Mouse (Mus musculus) lung, postnatal 36 days (tissue): ENCODE data around the gene Ppp1r7.
"Not testable (repeated sequence)": the region's sequence is repeated elsewhere in the genome, so short reads cannot be mapped to it uniquely, and the experiment has no call there.

Source experiments
- DNase-seq: peaks from one replicate; pipeline ENCODE4 v3.0.0; 2022; ENCODE audit warnings: mixed read lengths

The Ppp1r7 gene

DNA sequence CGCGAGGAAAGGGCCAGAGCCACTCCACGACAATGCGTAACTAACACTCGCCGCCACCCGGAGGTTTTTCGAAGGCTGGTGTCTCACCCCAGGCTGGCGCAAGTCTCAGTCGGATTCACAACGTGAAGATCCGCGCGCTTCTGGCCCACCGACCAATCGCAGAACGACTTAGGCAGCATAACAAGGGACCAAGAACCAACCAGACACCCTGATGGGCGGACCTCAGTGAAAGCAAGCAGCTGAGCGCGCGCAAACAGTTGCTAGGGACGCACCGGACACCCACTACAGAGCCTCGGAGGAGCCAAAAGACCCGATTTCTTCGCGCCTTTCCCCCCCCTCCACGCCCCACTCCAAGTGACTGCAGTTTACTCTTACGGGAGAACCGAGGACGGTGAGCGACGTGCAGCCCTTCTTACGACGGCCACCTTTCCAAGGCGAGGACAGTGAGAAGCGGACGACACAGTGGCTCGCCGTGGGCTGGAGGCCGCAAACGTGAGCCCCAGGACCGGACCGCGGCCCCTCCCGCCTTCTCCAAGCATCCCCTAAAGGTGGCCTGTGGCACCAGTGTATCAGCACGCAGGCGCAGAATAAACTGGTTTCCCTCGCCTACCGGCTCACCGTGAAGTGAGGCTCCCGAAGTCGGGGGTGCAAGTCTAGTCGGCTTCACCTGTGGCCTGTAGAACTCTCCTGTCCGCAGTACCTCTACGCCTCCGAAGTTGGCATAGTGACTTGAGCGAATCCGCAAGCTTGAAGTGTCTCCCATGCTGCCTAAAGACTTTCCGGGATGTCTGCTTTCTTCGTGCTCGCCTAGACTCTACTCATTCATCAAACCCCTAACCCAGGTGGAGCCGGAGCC lies at the start of gene Ppp1r7, which contains the start of gene Pask:
TSS of gene Ppp1r7 (plus strand) at position 207 of the 856 bp plus-strand sequence.
TSS of gene Pask (minus strand) at position 835 of the 856 bp plus-strand sequence.
- peak; percentile 98 for DNase-seq

DNA sequence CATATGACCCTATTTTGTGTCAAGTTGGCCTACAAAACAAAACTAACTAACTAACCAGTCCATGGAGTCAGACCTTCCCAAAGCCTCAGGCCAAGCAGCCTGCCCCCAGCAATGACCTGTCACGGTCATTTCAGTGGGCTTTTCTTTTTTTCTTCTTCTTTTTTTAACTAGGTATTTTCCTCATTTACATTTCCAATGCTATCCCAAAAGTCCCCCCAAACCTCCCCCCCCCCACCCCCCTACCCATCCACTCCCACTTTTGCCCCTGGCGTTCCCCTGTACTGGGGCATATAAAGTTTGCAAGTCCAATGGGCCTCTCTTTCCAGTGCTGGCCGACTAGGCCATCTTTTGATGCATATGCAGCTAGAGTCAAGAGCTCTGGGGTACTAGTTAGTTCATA lies 48.2 kb upstream of the Ppp1r7 start:
- not testable (repeated sequence) for DNase-seq

DNA sequence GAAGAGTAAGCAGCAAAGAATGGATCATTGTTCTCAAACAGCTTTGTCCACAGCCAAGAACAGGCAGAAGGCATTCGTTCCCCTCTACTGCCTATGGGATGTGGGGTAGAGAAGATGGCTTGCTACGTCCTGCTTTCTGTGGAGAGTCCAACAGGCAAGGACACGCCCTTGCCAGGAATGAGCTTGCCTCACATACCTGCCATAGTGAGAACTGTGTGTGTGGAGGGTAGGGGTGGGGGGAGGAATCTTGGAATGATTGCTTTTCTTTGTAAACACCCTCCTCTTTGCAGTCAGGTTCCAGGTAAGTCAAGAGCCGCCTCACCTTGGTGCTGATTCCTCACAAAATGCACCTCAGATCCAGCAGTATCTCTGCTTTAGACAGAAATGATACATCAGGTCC lies 42.9 kb upstream of the Ppp1r7 start:
- peak; percentile 49 for DNase-seq

DNA sequence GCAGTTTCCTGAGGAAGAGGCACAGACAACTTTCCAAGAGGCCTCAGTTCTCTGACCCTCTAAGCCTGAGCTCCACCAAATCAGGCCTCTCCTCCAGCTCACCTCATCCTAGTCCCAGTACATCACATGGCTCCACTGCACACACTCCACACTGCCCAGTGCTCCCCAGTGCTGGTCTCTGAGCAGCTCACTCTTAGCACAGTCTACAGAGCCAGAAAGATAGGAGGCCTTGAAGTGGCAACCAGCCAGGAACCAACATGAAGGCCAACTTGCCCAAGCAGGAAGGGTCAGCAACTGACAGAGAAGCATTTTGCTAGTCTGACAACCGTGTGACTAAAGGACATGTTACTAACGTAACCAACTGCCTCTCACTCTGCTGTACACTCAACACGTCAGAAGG lies 42.1 kb upstream of the Ppp1r7 start:
- DNase-seq: no peak

DNA sequence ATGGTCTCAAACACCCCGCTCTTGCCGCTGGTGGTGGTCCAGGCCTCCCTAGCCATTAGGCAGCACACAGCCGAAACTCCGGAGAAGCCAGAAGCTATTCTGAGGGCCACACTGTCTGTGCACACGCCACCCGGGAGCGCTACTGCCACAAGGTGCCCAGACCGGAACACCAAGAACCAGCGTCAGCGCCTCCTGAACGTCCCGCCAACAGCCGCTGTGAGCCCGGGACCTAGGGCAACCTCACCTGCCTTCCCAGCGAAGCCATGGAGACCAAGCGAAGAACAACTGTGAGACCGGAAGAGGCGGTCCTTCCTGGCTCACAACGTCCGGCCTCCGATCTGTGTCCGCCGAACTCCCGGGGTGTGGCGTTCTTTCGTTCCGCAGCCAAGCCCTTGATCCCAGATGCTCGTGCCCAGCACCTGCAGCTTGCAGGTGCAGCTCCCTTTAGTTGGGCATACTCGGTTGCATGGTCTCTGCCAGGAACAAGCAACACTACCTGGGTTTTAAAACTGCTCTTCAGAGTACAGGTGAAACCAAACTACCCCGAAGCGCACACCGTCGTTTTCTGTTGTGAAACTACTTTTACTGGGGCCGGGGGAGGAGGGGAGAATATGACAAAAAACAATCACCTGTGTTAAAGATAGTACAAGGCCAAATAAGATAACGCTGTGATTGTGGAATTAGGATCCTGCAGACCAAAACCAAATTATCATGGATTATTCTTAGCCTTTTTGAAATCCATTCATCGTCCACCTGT lies 36.9 kb upstream of the Ppp1r7 start, which contains the start of gene Mterf4:
TSS of gene Mterf4 (minus strand) at position 335 of the 757 bp plus-strand sequence.
- DNase-seq: peak; percentile 85

DNA sequence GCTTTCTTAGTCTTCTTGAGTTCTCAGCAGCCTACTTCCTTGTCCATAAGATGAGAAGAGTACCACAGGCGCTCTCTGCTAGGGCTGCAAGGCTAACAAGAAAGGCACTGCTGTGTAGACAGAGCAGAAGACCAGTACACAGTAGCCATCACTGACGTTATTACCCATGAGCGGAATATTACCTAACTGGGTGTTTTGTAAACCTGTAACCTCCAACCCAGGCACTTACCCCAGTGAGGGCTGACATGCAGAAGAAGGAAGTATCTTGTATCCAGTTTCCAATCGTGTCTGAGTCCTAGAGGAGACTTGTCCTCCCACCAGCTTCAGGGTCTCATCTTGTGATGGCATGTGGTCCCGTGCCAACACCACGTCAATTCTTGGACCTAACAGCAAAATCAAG lies 18.7 kb upstream of the Ppp1r7 start:
- DNase-seq: no peak

DNA sequence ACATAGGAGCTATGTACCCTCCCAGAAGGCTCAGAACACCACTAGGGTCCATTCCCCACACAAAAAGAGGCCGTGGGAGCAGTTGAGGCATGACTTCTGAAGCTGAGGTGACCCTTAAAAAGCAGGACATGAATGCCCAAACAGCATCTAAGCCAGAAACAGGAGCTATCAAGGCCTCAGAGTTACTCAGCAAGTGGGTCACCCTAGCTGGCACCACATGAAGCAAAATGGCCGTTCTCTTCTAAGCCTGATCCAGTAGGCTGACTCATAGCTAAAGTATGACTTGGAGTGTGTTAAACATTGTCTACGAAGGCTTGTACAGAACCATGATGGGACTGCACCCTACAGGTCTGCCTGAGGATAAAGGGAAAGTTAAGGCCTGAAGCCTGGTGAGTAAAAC lies 16.2 kb upstream of the Ppp1r7 start:
- DNase-seq: no peak

DNA sequence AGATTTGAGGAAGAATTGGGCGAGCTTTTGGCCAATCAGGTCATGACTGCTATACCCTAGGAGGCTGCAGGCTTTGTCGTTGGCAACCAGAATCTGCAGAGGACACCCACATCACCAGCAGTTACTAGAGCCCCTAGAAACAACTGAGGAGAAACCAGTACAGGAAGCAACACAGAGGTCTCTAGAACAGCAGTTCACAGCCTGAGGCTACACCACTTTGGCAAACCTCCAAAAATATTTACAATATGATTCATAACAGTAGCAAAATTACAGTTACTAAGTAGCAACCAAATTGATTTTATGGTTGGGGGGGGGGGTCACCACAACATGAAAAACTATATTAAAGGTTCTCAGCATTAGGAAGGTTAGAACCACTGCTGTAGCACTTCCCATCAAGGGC lies 8.0 kb upstream of the Ppp1r7 start:
- no peak for DNase-seq

DNA sequence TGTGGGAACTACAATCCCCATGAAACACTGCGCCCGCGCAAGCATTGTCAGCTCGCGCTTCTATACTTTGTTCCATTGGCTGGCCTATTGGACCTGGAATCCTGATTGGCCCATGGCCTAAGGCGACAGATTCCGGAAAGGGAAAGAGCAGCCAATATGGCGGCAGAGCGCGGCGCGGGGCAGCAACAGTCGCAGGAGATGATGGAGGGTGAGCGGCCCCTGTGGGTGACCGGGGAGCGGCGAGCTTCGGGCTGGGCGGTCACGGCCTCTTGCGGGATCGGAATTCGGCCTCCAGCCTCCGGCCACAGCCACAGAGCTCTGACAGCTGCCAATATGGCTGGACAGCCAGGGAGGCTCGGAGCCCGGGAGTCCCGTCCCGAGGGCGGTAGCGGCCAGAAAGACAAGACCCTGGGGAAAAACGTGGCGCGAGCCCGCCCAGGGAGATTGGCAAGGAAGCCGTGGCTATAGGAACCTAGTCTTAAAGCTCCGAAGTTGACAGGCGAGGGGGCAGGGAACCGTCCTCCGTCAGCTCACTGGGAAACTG lies 922 bp downstream of the Ppp1r7 start:
- peak; percentile 97 for DNase-seq

DNA sequence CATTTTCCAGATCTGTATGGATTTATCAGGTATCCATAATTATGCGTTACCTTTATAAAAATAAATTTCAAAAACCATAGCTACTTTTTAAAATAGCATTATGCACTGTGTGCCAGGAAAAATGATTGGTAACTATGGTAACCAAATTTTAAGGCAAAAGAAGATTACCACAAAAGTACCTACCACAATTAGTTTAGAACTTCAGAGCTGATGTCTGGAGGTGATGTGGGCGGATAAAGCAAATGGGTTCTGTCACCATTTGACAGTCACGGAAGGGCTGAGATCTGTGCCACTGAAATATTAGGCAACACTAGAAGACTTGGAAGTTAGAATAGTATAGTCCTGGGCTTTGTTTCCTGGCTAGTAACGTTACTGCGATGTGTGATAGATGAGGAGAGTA lies 4.5 kb downstream of the Ppp1r7 start:
- no peak for DNase-seq

DNA sequence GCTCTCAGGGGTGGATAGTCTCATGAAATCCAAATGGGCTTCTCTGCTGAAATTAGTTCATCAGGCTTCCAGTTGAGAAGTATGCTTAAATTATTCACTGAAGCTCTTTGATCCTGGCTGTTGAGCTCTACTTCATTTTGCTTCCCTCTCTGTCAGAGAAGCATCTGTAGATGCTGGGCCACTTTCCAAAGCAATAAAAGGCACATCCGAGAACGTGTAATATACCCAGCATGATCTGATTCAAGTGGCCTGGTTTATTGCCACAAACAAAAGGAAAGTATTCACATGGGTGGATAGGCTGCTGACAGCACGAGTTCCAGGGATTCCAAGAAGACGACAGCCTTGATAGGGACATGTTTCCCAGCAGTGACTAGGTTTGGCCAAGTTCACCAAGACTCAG lies 7.0 kb downstream of the Ppp1r7 start:
- no peak for DNase-seq

DNA sequence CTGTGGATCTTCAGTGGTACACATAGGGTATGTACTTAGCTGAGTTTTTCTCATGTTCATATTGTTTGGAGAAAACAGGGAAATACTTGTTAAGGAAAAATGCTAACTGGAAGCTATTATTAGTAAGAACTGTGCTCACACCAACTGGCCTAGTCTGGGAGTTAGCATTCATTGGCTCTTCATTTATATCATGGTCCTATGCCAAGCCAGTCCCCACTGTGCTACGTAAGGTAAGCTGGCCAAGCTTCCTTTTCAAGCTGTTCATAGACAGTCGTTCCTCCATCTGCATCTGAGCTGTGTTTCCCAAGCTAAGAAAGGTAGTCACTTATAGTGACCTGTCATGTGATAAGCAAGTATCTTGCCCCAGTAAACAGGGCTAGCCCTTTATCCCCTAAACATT lies 10.1 kb downstream of the Ppp1r7 start:
- DNase-seq: no peak

DNA sequence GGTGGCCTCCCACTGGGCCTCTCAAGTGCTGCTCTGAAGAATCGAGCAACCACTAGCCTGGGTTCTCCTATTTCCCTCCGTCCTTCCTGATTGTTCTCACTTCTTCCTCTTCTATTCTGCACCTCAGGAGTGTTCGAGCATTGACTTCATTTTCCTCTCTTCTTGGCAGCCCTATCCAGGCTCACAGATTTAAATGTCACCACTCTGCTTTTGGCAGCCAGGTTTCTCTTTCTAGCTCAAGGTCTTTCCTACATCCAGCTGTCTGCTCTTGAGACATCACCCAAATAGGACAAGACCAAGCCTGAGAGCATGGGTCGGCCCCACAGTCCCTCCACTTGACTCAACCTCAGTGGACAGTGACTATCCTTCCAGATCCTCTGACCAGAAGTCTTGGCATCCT lies 20.0 kb downstream of the Ppp1r7 start:
- no peak for DNase-seq

DNA sequence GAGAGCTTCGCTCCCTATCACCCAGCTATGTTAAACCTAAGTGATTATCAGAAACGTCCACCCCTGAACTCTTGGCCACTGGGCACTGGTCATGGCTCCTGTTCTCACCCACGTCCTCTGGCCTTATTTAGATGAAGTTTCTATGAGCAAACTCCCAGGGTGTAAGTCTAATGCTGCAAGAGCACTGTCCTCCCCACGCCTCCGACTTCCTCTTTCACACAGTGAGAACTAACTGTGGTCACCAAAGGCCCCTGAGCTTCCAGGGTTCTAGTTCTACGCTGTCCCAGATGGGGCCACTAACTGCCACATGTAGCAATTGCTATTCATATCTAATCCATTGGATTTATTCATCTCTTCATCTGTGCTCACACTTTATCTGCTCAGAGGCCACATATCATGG lies 23.0 kb downstream of the Ppp1r7 start:
- peak; percentile 20 for DNase-seq

DNA sequence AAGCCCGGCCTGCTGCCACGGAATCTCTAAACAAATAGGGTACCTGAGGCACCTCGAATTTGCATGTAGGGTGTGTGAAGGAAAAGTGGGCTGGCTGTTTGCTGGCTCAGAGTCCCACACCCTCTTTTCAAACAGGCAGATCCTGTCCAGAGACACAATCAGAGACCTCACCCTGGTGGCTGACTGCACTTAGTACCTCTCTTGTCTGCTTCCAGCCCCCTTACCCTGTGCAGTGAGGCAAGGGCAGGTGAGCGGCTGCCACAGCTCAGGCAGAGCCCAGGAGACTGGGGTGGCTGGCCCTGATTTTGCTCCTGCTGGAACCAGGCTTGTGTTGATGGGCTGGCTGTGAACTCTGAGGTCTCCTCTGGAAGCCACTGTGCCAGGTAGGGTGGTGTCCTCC lies 31.0 kb downstream of the Ppp1r7 start, which contains the start of gene Ano7:
TSS of gene Ano7 (plus strand) at position 266 of the 400 bp plus-strand sequence.
- DNase-seq: no peak

DNA sequence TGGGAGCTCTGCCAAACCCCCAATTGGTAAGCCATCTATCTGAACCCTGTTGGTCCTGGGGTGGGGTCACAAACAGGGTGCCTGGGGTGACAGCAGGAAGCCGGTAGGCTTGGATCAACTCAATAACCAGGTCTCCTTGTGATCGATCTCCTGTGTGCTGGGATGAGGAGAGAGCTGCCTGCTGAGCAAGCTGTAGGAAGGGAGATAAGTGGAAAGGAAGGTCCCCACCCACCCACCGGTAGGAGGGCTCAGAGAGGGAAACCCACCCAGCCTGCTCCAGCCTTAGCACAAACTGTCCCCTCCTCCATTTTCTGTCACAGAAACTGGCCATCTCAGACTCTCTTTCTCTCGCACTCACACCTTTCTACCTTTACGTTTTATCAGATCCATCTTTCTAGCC lies 34.7 kb downstream of the Ppp1r7 start:
- DNase-seq: no peak

DNA sequence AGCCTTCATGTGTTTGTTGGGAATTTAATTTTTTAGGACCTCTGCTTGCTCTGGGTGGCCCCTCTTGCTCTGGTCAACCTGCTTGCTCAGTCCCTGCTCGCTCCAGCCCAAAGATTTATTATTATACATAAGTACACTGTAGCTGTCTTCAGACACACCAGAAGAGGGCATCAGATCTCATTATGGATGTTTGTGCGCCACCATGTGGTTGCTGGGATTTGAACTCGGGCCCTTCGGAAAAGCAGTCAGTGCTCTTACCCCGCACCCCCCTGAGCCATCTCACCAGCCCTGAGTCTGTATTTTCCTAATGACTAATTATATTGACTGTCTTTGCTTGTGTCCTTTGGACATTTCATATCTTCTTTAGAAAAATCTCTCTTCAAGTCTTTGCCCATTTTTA lies 36.5 kb downstream of the Ppp1r7 start:
- no peak for DNase-seq

DNA sequence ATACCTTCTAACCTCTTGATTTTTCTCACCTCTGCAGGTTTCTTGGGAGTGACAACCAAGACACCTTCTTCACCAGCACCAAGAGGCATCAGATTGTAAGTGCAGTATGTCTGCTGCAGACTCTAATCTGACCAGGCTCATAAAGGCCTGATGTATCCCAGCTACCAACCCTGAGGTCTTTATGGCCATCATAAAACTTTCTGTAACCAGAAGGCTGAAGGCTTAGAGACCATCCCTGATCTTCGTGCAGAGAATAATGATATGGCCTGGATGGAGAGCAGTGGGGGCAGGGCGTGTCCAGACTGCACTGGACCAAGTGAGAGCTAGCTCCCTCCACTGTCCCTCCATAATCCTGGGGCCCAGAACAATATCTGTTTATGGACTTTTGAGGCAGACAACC lies 44.5 kb downstream of the Ppp1r7 start:
- no peak for DNase-seq

DNA sequence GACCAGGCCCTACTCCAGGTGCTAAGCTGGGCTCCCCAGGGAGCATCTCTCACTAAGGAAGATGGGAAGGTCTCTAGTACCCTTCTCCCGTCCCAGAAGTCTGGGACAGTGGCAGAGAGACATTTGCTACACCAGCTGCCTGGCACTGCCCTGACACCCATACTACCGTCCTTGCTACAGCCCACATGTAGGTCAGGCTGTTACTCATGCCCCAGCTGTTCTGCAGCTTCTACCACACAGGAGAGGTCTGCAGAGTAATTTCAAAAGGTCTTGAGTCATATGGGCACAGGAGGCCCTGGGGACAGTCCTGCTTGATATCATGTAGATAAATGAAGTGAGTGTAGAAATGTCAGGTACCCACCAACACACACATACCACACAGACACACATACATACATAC lies 46.3 kb downstream of the Ppp1r7 start:
- DNase-seq: no peak

DNA sequence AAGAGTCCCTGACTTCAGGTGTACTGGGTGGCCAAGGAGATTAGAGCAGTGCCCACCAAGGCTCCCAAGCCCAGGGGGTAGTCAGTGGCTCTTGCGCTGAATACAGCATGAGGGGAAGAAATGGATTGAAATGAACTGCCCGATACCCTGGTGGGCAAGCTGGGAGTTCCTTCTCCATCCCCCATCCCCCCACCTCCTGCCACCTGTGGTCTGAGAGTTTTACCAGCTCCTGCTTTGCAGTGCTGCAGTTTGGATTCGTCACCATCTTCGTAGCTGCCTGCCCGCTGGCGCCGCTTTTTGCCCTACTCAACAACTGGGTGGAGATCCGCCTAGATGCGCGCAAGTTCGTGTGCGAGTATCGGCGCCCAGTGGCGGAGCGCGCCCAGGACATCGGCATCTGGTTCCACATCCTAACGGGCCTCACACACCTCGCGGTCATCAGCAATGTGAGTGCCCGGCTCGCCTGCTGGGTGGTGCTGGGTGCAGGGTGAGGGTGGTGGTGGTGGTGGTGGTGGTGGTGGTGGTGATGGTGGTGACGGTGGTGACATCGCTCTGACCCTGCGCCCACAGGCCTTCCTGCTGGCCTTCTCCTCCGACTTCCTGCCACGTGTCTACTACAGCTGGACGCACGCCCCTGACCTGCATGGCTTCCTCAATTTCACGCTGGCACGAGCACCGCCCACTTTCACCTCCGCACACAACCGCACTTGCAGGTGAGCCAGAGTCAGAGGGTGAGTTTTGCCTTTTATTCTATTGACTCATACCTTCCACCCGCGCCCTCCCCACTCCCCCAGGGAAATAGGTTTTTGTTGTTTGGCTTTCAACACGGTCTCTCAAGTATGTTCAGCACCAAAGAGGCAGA lies 58.8 kb downstream of the Ppp1r7 start:
- DNase-seq: peak; percentile 59

DNA sequence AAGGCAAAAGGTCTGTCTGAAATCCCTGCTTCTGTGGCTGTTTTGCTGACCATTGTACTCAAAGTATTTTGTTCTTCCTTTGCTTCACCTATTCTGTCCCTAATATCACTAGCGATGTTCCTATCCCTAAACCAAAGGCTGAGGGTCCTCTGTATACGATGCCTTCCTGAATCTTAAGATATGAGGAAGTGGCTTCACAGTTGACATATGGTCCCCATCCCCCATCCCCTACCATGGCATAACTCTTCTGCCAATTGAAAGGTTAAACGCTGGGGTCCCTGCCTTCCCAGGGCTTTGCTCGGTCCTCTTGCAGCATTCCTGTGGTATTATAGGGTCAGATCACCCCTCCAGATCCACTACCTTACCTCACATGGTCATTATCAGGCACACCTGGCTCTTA lies 60.7 kb downstream of the Ppp1r7 start:
- no peak for DNase-seq
